Mouse (Mus musculus) midbrain, embryonic 13.5 days (tissue): ENCODE measurements at regions not wholly inside any gene's neighbourhood (a gene's known extent, or its start where the extent isn't known, plus 50 kb on each side); places are given as distances from the start of the nearest gene placed in this dataset.

ENCODE experiments used
- ATAC-seq: fragments of 200-750 bp; cut with Nextera tagmentation; 2 replicates; pipeline ENCODE4 v1.8.0; 2017; ENCODE audit warnings: mild to moderate bottlenecking, moderate TSS enrichment, moderate library complexity
- H3K27ac ChIP-seq: fragments of 300-500 bp; sonication (generic); 2 replicates; pipeline ENCODE4 v1.5.1; 2015; ENCODE audit warnings: inconsistent platforms, mild to moderate bottlenecking, moderate library complexity
- H3K27me3 ChIP-seq: fragments of 300-500 bp; sonication (generic); 2 replicates; pipeline ENCODE4 v1.6.1; 2015; ENCODE audit warnings: mild to moderate bottlenecking, inconsistent platforms
- H3K36me3 ChIP-seq: fragments of 300-500 bp; sonication (generic); 2 replicates; pipeline ENCODE4 v1.6.1; 2015; ENCODE audit warnings: mild to moderate bottlenecking, inconsistent platforms
- H3K4me1 ChIP-seq: fragments of 300-500 bp; sonication (generic); replicated peaks from 2 replicates; pipeline ENCODE4 v1.6.1; 2015; ENCODE audit warnings: inconsistent platforms
- H3K4me2 ChIP-seq: fragments of 300-500 bp; sonication (generic); replicated peaks from 2 replicates; pipeline ENCODE4 v1.6.1; 2015; ENCODE audit warnings: moderate library complexity, mild to moderate bottlenecking, inconsistent platforms
- H3K4me3 ChIP-seq: fragments of 300-500 bp; sonication (generic); replicated peaks from 2 replicates; pipeline ENCODE4 v1.5.1; 2015; ENCODE audit warnings: mild to moderate bottlenecking, inconsistent platforms
- H3K9ac ChIP-seq: fragments of 300-500 bp; sonication (generic); replicated peaks from 2 replicates; pipeline ENCODE4 v1.6.1; 2015; ENCODE audit warnings: mild to moderate bottlenecking, inconsistent platforms
- H3K9me3 ChIP-seq: fragments of 300-500 bp; sonication (generic); 2 replicates; pipeline ENCODE4 v1.6.1; 2016; ENCODE audit warnings: mild to moderate bottlenecking, inconsistent platforms
- WGBS: fragments of 180-500 bp; shearing (Covaris S2); methylation state at CpG from one replicate; pipeline ENCODE4 v1.1.7; 2015; 5-methylcytosine and 5-hydroxymethylcytosine counted together

DNA sequence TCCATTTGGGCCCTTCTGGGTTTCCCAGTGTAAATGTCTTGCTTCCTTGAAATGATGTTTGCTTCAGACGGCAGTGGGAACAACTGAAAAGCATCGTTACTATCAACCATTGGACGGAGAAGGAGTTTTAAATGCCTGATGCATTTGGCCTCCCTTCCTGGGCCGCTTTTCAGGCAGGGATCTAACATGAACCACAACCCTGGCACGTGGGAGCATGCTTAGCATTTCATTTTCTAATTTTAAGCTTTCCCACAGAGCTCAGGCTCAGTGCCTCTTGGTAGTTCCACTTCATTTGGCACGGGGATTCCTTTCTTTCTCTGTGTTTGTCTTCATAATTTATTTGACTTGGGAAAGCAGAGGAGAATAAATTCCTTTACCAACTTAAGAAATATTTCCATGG is 406.6 kb upstream of the Nbea start:
- ATAC-seq = no peak
- Histone ChIP-seq H3K27ac (no peak overlapping the region), H3K4me3 (no peak overlapping the region), H3K36me3 (no peaks in the 10 kb centered on the region), H3K9ac (no peak overlapping the region), H3K4me1 (no peaks in the 10 kb centered on the region), H3K9me3 (no peaks in the 10 kb centered on the region), H3K4me2 (no peak overlapping the region), H3K27me3 (no peaks in the 10 kb centered on the region)
- WGBS = 72% methylated on average over 6 of the region's 6 CpGs

GRCm38 (mm10) chr3:56575422-56575821 is 391.9 kb upstream of the Nbea start:
- WGBS = 64% methylated on average over 5 of the region's 5 CpGs
- ATAC-seq = 0 out of 2 replicates have a peak, but pooled peaks have one; percentile 40
- Histone ChIP-seq H3K4me3 (no peak overlapping the region), H3K4me2 (no peak overlapping the region), H3K27ac (no peak overlapping the region), H3K36me3 (no peaks in the 10 kb centered on the region), H3K9me3 (no peaks in the 10 kb centered on the region), H3K4me1 (no peaks in the 10 kb centered on the region), H3K27me3 (no peaks in the 10 kb centered on the region), H3K9ac (no peak overlapping the region)

DNA sequence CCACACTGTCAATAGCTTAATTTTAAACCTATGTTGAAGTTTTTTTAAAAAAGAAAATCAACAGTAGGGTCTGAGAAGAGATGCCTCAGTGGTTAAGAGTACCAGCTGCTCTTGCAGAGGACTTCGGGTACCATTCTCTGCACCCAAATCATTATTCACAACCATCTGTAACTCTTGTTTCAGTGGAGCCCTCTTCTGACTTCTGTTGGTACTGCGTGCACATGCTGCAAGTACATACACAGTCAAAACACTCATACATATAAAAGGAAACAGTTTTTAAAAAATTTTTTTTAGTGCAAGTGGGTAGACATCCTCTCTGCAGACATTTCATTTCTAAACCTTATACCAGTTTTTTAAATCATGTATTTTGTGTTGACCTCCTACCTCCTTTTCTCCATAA is 352.7 kb upstream of the Nbea start:
- no peak overlapping the region for H3K4me2 ChIP-seq
- H3K4me3 ChIP-seq = no peak overlapping the region
- no peak overlapping the region for H3K27ac ChIP-seq
- H3K27me3 ChIP-seq = no peaks in the 10 kb centered on the region
- no peaks in the 10 kb centered on the region for H3K36me3 ChIP-seq
- no peak overlapping the region for H3K9ac ChIP-seq
- no peaks in the 10 kb centered on the region for H3K9me3 ChIP-seq
- ATAC-seq = no peak
- 80% methylated on average over 2 of the region's 2 CpGs for WGBS
- no peaks in the 10 kb centered on the region for H3K4me1 ChIP-seq

- 91% methylated on average over 1 of the region's 1 CpGs for WGBS
- Histone ChIP-seq H3K27me3 (no peaks in the 10 kb centered on the region), H3K4me1 (no peaks in the 10 kb centered on the region), H3K9me3 (no peaks in the 10 kb centered on the region), H3K27ac (no peak overlapping the region), H3K9ac (no peak overlapping the region), H3K36me3 (no peaks in the 10 kb centered on the region), H3K4me2 (no peak overlapping the region), H3K4me3 (no peak overlapping the region)
- ATAC-seq = no peak
Observed at GRCm38 (mm10) chr3:56504445-56504844, 320.9 kb upstream of the Nbea start.

DNA sequence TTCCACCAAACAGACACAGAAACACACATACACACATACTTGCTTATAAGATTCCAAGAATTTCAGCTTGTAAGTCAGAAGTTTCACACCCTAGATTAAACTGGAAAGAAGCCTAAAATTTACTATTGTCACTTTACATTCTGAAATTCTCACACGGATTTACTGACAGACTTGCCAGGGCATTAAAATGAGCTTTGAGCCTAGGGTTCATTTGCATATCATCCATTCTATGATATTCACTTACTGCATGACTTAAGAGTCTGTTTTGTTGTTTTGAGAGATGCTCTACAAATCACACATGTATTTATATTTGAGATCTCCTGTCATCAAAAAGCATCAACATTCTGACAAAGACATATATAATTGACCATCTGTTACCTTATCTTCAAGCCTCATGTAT is 315.8 kb upstream of the Nbea start:
- Histone ChIP-seq H3K9ac (no peak overlapping the region), H3K4me2 (no peak overlapping the region), H3K4me3 (no peak overlapping the region), H3K4me1 (peaks cover 3% of the 10 kb centered on the region; the same call in 1 of the 2 replicates), H3K9me3 (no peaks in the 10 kb centered on the region), H3K27ac (no peak overlapping the region), H3K36me3 (no peaks in the 10 kb centered on the region), H3K27me3 (no peaks in the 10 kb centered on the region)
- no peak for ATAC-seq
- WGBS = 38% methylated on average over 1 of the region's 1 CpGs

DNA sequence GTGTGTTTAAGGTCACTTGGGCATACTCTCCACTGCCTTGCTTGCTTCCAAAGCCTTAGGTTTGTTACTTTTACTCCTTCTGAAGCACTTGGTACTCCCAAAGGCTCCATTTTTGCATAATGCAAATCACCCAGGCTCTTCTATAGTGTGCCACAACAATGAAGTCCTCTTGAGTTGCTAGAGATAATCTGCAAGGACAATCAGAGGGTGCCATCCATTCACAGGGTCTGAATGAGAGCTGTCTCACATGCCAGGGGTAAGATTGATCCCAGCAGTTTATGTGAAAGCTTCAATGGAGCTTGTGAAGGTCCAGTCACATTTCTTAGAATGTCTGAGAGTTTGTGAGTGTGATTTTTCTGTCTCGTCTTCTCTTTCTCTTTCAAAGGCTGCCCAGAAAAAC is 310.4 kb upstream of the Nbea start:
- Histone ChIP-seq H3K4me3 (no peak overlapping the region), H3K4me2 (no peak overlapping the region), H3K27me3 (no peaks in the 10 kb centered on the region), H3K9ac (no peak overlapping the region), H3K9me3 (no peaks in the 10 kb centered on the region), H3K36me3 (no peaks in the 10 kb centered on the region), H3K4me1 (peaks cover 10% of the 10 kb centered on the region; the same call in 1 of the 2 replicates), H3K27ac (no peak overlapping the region)
- 0 out of 2 replicates have a peak, but pooled peaks have one; percentile 55 for ATAC-seq
- WGBS = 16% methylated on average over 1 of the region's 1 CpGs

DNA sequence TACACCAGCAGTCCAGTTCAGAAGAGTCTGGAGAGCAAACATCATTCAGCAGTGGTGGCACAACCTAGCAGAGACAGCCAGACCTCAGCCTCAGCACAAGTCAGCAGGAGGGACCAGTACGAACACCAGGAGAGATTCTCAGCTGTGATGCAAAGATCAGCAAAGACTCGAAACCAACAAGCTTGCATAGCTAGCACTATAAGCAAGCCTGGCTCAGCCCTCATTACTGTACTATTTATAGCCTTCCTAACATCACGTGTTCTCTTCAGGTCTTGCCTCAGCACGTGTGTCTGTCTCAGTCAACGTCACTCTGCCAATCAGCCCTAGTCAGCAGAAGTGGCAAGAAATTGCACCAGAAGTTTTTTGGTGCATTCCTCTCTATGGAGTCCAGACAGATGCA is 305.7 kb upstream of the Nbea start:
- Histone ChIP-seq H3K27ac (no peak overlapping the region), H3K36me3 (no peaks in the 10 kb centered on the region), H3K4me3 (no peak overlapping the region), H3K9ac (no peak overlapping the region), H3K9me3 (no peaks in the 10 kb centered on the region), H3K4me1 (peaks cover 15% of the 10 kb centered on the region), H3K27me3 (no peaks in the 10 kb centered on the region), H3K4me2 (no peak overlapping the region)
- WGBS = 87% methylated on average over 5 of the region's 5 CpGs
- no peak for ATAC-seq

DNA sequence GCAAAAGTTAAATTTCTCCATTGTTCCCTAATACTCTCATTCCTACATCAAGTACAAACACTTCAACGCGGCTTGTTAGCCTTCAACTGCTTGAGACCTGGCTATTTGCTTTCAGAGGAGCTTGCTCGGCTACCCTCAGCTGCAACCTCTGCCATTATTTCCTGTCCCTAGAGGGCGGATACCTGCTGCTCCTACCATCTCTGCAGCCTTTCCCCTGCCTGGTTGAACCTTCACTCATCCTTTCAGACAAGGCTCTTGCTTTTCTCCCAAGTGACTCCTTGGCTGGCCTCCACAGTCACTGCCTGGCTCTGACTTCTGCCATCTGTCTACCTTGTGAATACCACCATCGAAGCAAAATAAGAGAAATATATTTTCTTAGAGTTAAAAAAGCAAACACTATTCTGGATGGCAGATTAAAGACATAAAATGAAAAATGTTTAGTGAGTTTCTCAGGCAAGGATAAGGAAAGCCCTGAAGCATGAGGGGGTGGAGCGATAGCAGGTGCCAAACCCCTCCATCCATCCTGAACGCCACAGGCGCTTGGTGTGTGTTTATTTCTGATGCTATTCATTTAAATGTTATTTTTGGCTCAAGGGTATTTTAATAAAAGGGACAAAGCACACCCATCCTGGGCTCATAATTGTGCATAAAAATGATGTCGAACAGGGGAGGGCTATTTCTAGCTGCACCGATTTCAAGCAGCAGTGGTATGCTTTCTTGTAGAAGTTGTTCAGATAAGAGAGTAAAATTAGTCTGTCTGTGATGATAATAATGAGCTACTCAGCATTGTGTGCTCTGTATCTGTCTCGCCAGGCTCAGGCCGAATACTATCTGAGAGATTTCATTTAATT is 302.3 kb upstream of the Nbea start:
- H3K9ac ChIP-seq = no peak overlapping the region
- no peaks in the 10 kb centered on the region for H3K36me3 ChIP-seq
- peak overlapping the region; percentile 40; the same call in 1 of the 2 replicates for H3K27ac ChIP-seq
- H3K4me3 ChIP-seq = no peak overlapping the region
- H3K4me2 ChIP-seq = no peak overlapping the region
- peak; percentile 68; the same call in 1 of the 2 replicates for ATAC-seq
- H3K27me3 ChIP-seq = no peaks in the 10 kb centered on the region
- 56% methylated on average over 12 of the region's 12 CpGs for WGBS
- peaks cover 9% of the 10 kb centered on the region for H3K4me1 ChIP-seq
- H3K9me3 ChIP-seq = no peaks in the 10 kb centered on the region

GRCm38 (mm10) chr3:56484096-56484495 is 300.6 kb upstream of the Nbea start:
- Histone ChIP-seq H3K9me3 (no peaks in the 10 kb centered on the region), H3K9ac (no peak overlapping the region), H3K4me2 (no peak overlapping the region), H3K27ac (no peak overlapping the region), H3K4me1 (peaks cover 14% of the 10 kb centered on the region), H3K27me3 (no peaks in the 10 kb centered on the region), H3K4me3 (no peak overlapping the region), H3K36me3 (no peaks in the 10 kb centered on the region)
- ATAC-seq = no peak
- WGBS = 89% methylated on average over 8 of the region's 8 CpGs

- H3K27ac ChIP-seq = no peak overlapping the region
- H3K9me3 ChIP-seq = no peaks in the 10 kb centered on the region
- 61% methylated on average over 4 of the region's 4 CpGs for WGBS
- no peaks in the 10 kb centered on the region for H3K27me3 ChIP-seq
- peaks cover 14% of the 10 kb centered on the region for H3K4me1 ChIP-seq
- no peak for ATAC-seq
- no peak overlapping the region for H3K4me3 ChIP-seq
- H3K9ac ChIP-seq = no peak overlapping the region
- no peaks in the 10 kb centered on the region for H3K36me3 ChIP-seq
- no peak overlapping the region for H3K4me2 ChIP-seq
Observed at GRCm38 (mm10) chr3:56483370-56483769, 299.9 kb upstream of the Nbea start.

DNA sequence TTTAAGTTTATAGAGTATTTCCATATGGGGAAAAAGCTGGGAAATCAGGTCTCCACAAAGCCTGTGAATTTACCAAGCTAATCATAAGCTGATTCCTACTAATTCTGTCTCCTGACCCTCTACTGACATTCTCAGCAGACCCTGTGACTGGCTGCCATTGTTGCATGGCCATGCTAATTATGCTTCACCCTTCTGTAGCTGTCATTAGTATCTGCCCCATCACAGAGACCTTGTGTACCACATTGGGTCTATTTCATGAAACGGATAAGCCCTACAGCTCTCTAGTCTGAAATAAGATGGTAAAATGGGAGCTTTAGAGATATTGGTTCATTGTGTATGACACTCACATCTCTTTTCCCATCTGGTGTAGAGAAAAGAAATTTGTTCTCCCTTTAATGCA is 296.0 kb upstream of the Nbea start:
- WGBS = 32% methylated on average over 1 of the region's 1 CpGs
- peaks cover 24% of the 10 kb centered on the region for H3K4me1 ChIP-seq
- no peaks in the 10 kb centered on the region for H3K9me3 ChIP-seq
- no peak overlapping the region for H3K27ac ChIP-seq
- H3K36me3 ChIP-seq = no peaks in the 10 kb centered on the region
- no peak overlapping the region for H3K9ac ChIP-seq
- no peaks in the 10 kb centered on the region for H3K27me3 ChIP-seq
- H3K4me3 ChIP-seq = no peak overlapping the region
- no peak overlapping the region for H3K4me2 ChIP-seq
- ATAC-seq = 0 out of 2 replicates have a peak, but pooled peaks have one; percentile 40

GRCm38 (mm10) chr3:56478544-56479140 is 295.1 kb upstream of the Nbea start:
- no peaks in the 10 kb centered on the region for H3K36me3 ChIP-seq
- H3K27ac ChIP-seq = no peak overlapping the region
- peaks cover 24% of the 10 kb centered on the region for H3K4me1 ChIP-seq
- no peaks in the 10 kb centered on the region for H3K9me3 ChIP-seq
- WGBS = 88% methylated on average over 6 of the region's 6 CpGs
- no peak overlapping the region for H3K4me2 ChIP-seq
- H3K4me3 ChIP-seq = no peak overlapping the region
- no peak for ATAC-seq
- H3K9ac ChIP-seq = no peak overlapping the region
- no peaks in the 10 kb centered on the region for H3K27me3 ChIP-seq
